Mouse (Mus musculus): ENCODE measurements around the gene Epb41l1.

The Epb41l1 gene

GRCm38 (mm10) chr2:156533160-156533559 is 112.5 kb downstream of the Epb41l1 start:
- no peak for DNase-seq (ENCODE audit: low spot score in 2 of 2)

- DNase-seq (ENCODE audit: low spot score in 2 of 2), result no peak
These were observed 118.3 kb downstream of the Epb41l1 start for GRCm38 (mm10) chr2:156538817-156539555.

- no peak for DNase-seq (ENCODE audit: low spot score in 2 of 2)
These were observed 120.3 kb downstream of the Epb41l1 start for GRCm38 (mm10) chr2:156540991-156541390.

- no peak for DNase-seq (ENCODE audit: low spot score in 2 of 2)
These were observed 121.7 kb downstream of the Epb41l1 start for GRCm38 (mm10) chr2:156542410-156542809.

- no peak for DNase-seq (ENCODE audit: low spot score in 2 of 2)
These were observed 123.1 kb downstream of the Epb41l1 start for GRCm38 (mm10) chr2:156543804-156544203.

- DNase-seq (ENCODE audit: low spot score in 2 of 2), result peak; percentile 67 to 85
These were observed 126.6 kb downstream of the Epb41l1 start, which contains the start of gene Aar2 for GRCm38 (mm10) chr2:156547123-156547891. Aar2 (plus strand) TSS chr2:156547584.

GRCm38 (mm10) chr2:156552421-156552820 is 131.7 kb downstream of the Epb41l1 start:
- DNase-seq (ENCODE audit: low spot score in 2 of 2), result no peak

- no peak for DNase-seq (ENCODE audit: low spot score in 2 of 2)
These were observed 141.1 kb downstream of the Epb41l1 start for GRCm38 (mm10) chr2:156561808-156562207.

- DNase-seq (ENCODE audit: low spot score in 2 of 2), result no peak
These were observed 142.8 kb downstream of the Epb41l1 start for GRCm38 (mm10) chr2:156563557-156563956.

- no peak for DNase-seq (ENCODE audit: low spot score in 2 of 2)
These were observed 145.8 kb downstream of the Epb41l1 start for GRCm38 (mm10) chr2:156566512-156566911.

GRCm38 (mm10) chr2:156568647-156569046 is 147.9 kb downstream of the Epb41l1 start:
- DNase-seq (ENCODE audit: low spot score in 2 of 2), result no peak

- no peak for DNase-seq (ENCODE audit: low spot score in 2 of 2)
These were observed 148.6 kb downstream of the Epb41l1 start for GRCm38 (mm10) chr2:156569261-156569660.

GRCm38 (mm10) chr2:156571521-156571920 is 150.8 kb downstream of the Epb41l1 start:
- no peak for DNase-seq (ENCODE audit: low spot score in 2 of 2)

- no peak for DNase-seq (ENCODE audit: low spot score in 2 of 2)
These were observed 156.3 kb downstream of the Epb41l1 start for GRCm38 (mm10) chr2:156576850-156577587.

- no peak for DNase-seq (ENCODE audit: low spot score in 2 of 2)
These were observed 159.8 kb downstream of the Epb41l1 start for GRCm38 (mm10) chr2:156580507-156580906.

GRCm38 (mm10) chr2:156581244-156581643 is 160.5 kb downstream of the Epb41l1 start:
- peak in 1 of 2 experiments; percentile 19 for DNase-seq (ENCODE audit: low spot score in 2 of 2)

- DNase-seq (ENCODE audit: low spot score in 2 of 2), result no peak
These were observed 162.2 kb downstream of the Epb41l1 start for GRCm38 (mm10) chr2:156582887-156583286.

- peak in 1 of 2 experiments; percentile 20 for DNase-seq (ENCODE audit: low spot score in 2 of 2)
These were observed 163.6 kb downstream of the Epb41l1 start for GRCm38 (mm10) chr2:156584154-156584796.

GRCm38 (mm10) chr2:156584797-156585471 is 164.2 kb downstream of the Epb41l1 start:
- peak in 1 of 2 experiments; percentile 38 for DNase-seq (ENCODE audit: low spot score in 2 of 2)

- no peak for DNase-seq (ENCODE audit: low spot score in 2 of 2)
These were observed 168.8 kb downstream of the Epb41l1 start for GRCm38 (mm10) chr2:156589481-156589880.
